Mouse (Mus musculus): ENCODE results near the gene Adgrf5. TPM values are rescaled to one million over a fixed set of nuclear protein-coding genes. Genes with fewer than 3 reads are reported as not detected.

Gene Adgrf5
- polyA plus RNA-seq, 1 experiment from 2014 or later, result 18.8 TPM

- ATAC-seq (ENCODE audit: insufficient read depth) (no peak), DNase-seq (no peak)
- H3K9me3 ChIP-seq (ENCODE audit: low read depth, low read length), result no peaks in the 10 kb centered on the region
- no peak overlapping the region for H3K27ac ChIP-seq (ENCODE audit: low read depth)
- no peak for TF ChIP-seq CTCF (IDR thresholded peaks at IDR 0.05; ENCODE audit: low read depth)
- 71% methylated on average over 3 of the region's 3 CpGs for WGBS
- H3K9ac ChIP-seq, result no peak overlapping the region
- H3K4me3 ChIP-seq (ENCODE audit: low read depth, low read length), result no peak overlapping the region
- no peaks in the 10 kb centered on the region for H3K27me3 ChIP-seq (ENCODE audit: insufficient read depth, low read length)
- H3K4me2 ChIP-seq, result no peak overlapping the region
- H3K4me1 ChIP-seq (ENCODE audit: insufficient read depth), result no peaks in the 10 kb centered on the region
- no peaks in the 10 kb centered on the region for H3K36me3 ChIP-seq (ENCODE audit: insufficient read depth)
Observed at GRCm38 (mm10) chr17:43406321-43406720, 46.1 kb downstream of the Adgrf5 start.

DNA sequence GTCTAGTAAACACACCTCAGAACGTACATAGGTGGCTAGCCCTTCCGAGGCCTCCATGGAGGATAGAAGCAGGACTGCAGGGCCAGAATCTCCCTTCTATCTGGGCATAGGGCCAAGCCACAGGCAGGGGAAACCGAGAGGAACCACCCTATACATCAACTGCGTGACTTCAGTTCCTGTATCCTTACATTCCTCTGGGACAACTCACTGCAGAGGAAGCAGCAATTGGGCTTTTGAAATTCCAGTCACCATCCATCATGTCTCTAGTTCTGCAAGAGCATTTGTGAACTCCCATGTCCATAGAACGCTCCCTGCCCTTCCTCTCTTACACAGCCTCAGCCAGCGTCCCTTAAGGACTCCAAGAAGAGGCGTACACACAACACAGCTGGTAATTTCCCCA is 47.3 kb downstream of the Adgrf5 start:
- Histone ChIP-seq H3K4me2 (no peak overlapping the region), H3K36me3 (ENCODE audit: insufficient read depth) (no peaks in the 10 kb centered on the region), H3K9ac (no peak overlapping the region), H3K9me3 (ENCODE audit: low read depth, low read length) (no peaks in the 10 kb centered on the region), H3K27ac (ENCODE audit: low read depth) (no peak overlapping the region), H3K27me3 (ENCODE audit: insufficient read depth, low read length) (no peaks in the 10 kb centered on the region), H3K4me3 (ENCODE audit: low read depth, low read length) (no peak overlapping the region), H3K4me1 (ENCODE audit: insufficient read depth) (no peaks in the 10 kb centered on the region)
- peak; percentile 86 for DNase-seq
- TF ChIP-seq CTCF (IDR thresholded peaks at IDR 0.05; ENCODE audit: low read depth), result no peak
- peak; percentile 96 for ATAC-seq (ENCODE audit: insufficient read depth)
- 25% methylated on average over 7 of the region's 7 CpGs for WGBS

DNA sequence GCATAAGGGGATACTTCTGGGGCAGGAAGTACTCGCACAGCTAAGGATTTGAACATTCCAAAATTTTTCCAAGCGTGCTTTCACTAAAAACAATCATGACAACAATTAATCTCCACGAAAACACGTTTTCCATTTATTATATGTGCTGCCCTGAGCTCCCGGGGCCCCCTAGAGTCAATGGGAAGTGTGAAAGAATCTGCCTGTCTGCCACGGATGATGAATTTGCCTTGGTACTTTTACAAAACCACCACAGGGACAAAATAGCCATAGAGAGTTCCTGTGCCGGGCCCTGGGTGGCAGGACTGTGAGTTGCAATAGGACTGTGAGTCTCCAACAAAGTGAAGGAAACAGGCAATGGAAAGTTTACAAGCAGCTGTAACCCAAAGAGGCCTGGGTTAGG is 52.9 kb downstream of the Adgrf5 start:
- no peak for ATAC-seq (ENCODE audit: insufficient read depth)
- Histone ChIP-seq H3K4me2 (no peak overlapping the region), H3K9ac (no peak overlapping the region), H3K27me3 (ENCODE audit: insufficient read depth, low read length) (no peaks in the 10 kb centered on the region), H3K27ac (ENCODE audit: low read depth) (0 out of 2 replicates have a peak overlapping the region, but pooled peaks have one; percentile 15), H3K4me1 (ENCODE audit: insufficient read depth) (no peaks in the 10 kb centered on the region), H3K4me3 (ENCODE audit: low read depth, low read length) (no peak overlapping the region), H3K9me3 (ENCODE audit: low read depth, low read length) (no peaks in the 10 kb centered on the region), H3K36me3 (ENCODE audit: insufficient read depth) (no peaks in the 10 kb centered on the region)
- WGBS, result 53% methylated on average over 7 of the region's 7 CpGs
- DNase-seq, result no peak
- TF ChIP-seq CTCF (IDR thresholded peaks at IDR 0.05; ENCODE audit: low read depth), result no peak

DNA sequence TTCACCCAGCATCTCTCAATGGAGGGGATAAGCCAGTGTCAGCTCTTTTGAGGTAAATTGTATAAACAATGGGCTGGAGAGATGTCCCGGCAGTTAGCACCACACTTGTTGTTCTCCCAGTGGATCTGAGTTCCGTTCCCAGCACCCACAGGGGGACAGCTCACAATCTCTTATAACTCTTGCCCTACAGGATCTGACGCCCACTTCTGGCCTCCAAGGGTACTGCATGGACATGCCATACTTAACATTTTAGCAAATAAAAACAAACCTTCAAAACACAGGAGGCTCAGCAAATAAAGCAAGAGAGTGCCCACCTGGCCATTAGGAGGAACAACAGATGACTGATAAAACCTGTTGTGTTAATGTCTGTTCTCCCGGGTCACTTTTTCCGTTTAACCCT is 59.0 kb downstream of the Adgrf5 start:
- H3K36me3 ChIP-seq (ENCODE audit: insufficient read depth), result no peaks in the 10 kb centered on the region
- no peaks in the 10 kb centered on the region for H3K9me3 ChIP-seq (ENCODE audit: low read depth, low read length)
- peak; percentile 42 for TF ChIP-seq CTCF (IDR thresholded peaks at IDR 0.05; ENCODE audit: low read depth)
- DNase-seq (no peak), ATAC-seq (ENCODE audit: insufficient read depth) (no peak)
- no peaks in the 10 kb centered on the region for H3K27me3 ChIP-seq (ENCODE audit: insufficient read depth, low read length)
- H3K4me3 ChIP-seq (ENCODE audit: low read depth, low read length), result no peak overlapping the region
- H3K4me1 ChIP-seq (ENCODE audit: insufficient read depth), result no peaks in the 10 kb centered on the region
- H3K4me2 ChIP-seq, result no peak overlapping the region
- H3K27ac ChIP-seq (ENCODE audit: low read depth), result no peak overlapping the region
- H3K9ac ChIP-seq, result no peak overlapping the region
- WGBS, result 70% methylated on average over 5 of the region's 5 CpGs

DNA sequence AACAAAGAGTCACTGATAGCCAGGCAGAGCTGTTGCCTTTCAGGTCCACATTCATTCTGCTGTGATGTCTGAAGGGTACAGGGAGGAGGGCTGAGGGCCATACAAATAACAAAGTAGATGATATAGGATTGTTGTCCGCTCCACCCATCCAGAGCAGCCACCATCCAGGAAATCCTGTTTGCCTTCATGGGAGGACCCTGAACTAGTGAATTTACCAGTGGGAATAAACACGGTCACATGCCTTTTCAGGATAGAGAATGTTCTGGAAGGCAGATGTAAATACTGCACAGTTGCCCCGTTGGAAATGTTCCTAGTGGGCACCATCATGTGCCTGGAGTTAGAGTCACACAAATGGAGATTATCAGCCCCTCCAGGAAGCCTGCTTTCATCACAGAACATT is 60.1 kb downstream of the Adgrf5 start:
- no peak overlapping the region for H3K4me3 ChIP-seq (ENCODE audit: low read depth, low read length)
- no peak overlapping the region; the same call in 1 of the 2 replicates for H3K27ac ChIP-seq (ENCODE audit: low read depth)
- no peaks in the 10 kb centered on the region for H3K4me1 ChIP-seq (ENCODE audit: insufficient read depth)
- no peak overlapping the region for H3K9ac ChIP-seq
- 68% methylated on average over 3 of the region's 3 CpGs for WGBS
- no peaks in the 10 kb centered on the region for H3K9me3 ChIP-seq (ENCODE audit: low read depth, low read length)
- DNase-seq (no peak), ATAC-seq (ENCODE audit: insufficient read depth) (no peak)
- no peak for TF ChIP-seq CTCF (IDR thresholded peaks at IDR 0.05; ENCODE audit: low read depth)
- H3K36me3 ChIP-seq (ENCODE audit: insufficient read depth), result no peaks in the 10 kb centered on the region
- H3K27me3 ChIP-seq (ENCODE audit: insufficient read depth, low read length), result no peaks in the 10 kb centered on the region
- no peak overlapping the region for H3K4me2 ChIP-seq

- Histone ChIP-seq H3K27ac (ENCODE audit: low read depth) (no peak overlapping the region), H3K9ac (no peak overlapping the region), H3K4me3 (ENCODE audit: low read depth, low read length) (no peak overlapping the region), H3K27me3 (ENCODE audit: insufficient read depth, low read length) (no peaks in the 10 kb centered on the region), H3K9me3 (ENCODE audit: low read depth, low read length) (no peaks in the 10 kb centered on the region), H3K36me3 (ENCODE audit: insufficient read depth) (no peaks in the 10 kb centered on the region), H3K4me1 (ENCODE audit: insufficient read depth) (no peaks in the 10 kb centered on the region), H3K4me2 (no peak overlapping the region)
- no peak for ATAC-seq (ENCODE audit: insufficient read depth)
- no peak for DNase-seq
- TF ChIP-seq CTCF (IDR thresholded peaks at IDR 0.05; ENCODE audit: low read depth), result 0 out of 2 replicates have a peak, but pooled peaks have one; percentile 20
- 69% methylated on average over 5 of the region's 5 CpGs for WGBS
Observed at GRCm38 (mm10) chr17:43423953-43424352, 63.7 kb downstream of the Adgrf5 start.

- TF ChIP-seq CTCF (IDR thresholded peaks at IDR 0.05; ENCODE audit: low read depth), result no peak
- Histone ChIP-seq H3K36me3 (ENCODE audit: insufficient read depth) (no peaks in the 10 kb centered on the region), H3K4me1 (ENCODE audit: insufficient read depth) (no peaks in the 10 kb centered on the region), H3K9ac (no peak overlapping the region), H3K27me3 (ENCODE audit: insufficient read depth, low read length) (no peaks in the 10 kb centered on the region), H3K27ac (ENCODE audit: low read depth) (no peak overlapping the region), H3K4me3 (ENCODE audit: low read depth, low read length) (no peak overlapping the region), H3K4me2 (no peak overlapping the region), H3K9me3 (ENCODE audit: low read depth, low read length) (no peaks in the 10 kb centered on the region)
- peak; percentile 47; the same call in 1 of the 2 replicates for ATAC-seq (ENCODE audit: insufficient read depth)
- 29% methylated on average over 5 of the region's 5 CpGs for WGBS
- DNase-seq, result peak; percentile 51
Observed at GRCm38 (mm10) chr17:43431692-43432091, 71.4 kb downstream of the Adgrf5 start.

DNA sequence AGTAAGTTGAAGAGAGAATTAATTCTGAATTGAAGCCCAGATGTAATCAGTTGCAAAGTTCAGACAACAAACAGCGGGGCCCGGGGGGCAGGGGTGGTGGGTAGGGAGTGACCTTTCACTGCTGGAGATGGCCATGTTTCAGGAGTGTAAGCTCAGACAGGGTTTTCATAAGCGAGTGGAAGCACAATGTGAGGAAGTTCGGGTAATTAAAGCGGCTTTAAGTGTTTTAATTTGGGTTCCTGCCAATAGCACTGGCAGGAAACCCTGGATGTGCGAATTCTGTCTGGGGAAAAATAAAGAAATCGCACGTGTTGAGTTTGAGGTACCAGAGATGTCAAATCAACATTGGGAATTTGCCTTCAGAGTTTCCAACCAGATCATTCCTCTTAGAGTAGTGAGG is 74.2 kb downstream of the Adgrf5 start:
- H3K9ac ChIP-seq, result no peak overlapping the region
- H3K4me2 ChIP-seq, result no peak overlapping the region
- no peak for TF ChIP-seq CTCF (IDR thresholded peaks at IDR 0.05; ENCODE audit: low read depth)
- H3K4me3 ChIP-seq (ENCODE audit: low read depth, low read length), result no peak overlapping the region
- WGBS, result 75% methylated on average over 8 of the region's 8 CpGs
- no peaks in the 10 kb centered on the region for H3K4me1 ChIP-seq (ENCODE audit: insufficient read depth)
- peak; percentile 53 for DNase-seq
- no peaks in the 10 kb centered on the region for H3K27me3 ChIP-seq (ENCODE audit: insufficient read depth, low read length)
- no peak for ATAC-seq (ENCODE audit: insufficient read depth)
- no peaks in the 10 kb centered on the region for H3K36me3 ChIP-seq (ENCODE audit: insufficient read depth)
- no peak overlapping the region for H3K27ac ChIP-seq (ENCODE audit: low read depth)
- no peaks in the 10 kb centered on the region for H3K9me3 ChIP-seq (ENCODE audit: low read depth, low read length)

All from lung, embryonic 14.5 days (tissue).